Mouse (Mus musculus): Measurements from ENCODE around the gene Klf8. TPM values are rescaled to one million over a fixed set of nuclear protein-coding genes. Genes with fewer than 3 reads are reported as not detected.
"Not testable (repeated sequence)": the region's sequence is repeated elsewhere in the genome, so short reads cannot be mapped to it uniquely, and the experiment has no call there.

Gene Klf8
- polyA plus RNA-seq (2012; ENCODE audit: insufficient read depth, low replicate concordance): 0.34 and 6.1 TPM in 2 replicates

DNA sequence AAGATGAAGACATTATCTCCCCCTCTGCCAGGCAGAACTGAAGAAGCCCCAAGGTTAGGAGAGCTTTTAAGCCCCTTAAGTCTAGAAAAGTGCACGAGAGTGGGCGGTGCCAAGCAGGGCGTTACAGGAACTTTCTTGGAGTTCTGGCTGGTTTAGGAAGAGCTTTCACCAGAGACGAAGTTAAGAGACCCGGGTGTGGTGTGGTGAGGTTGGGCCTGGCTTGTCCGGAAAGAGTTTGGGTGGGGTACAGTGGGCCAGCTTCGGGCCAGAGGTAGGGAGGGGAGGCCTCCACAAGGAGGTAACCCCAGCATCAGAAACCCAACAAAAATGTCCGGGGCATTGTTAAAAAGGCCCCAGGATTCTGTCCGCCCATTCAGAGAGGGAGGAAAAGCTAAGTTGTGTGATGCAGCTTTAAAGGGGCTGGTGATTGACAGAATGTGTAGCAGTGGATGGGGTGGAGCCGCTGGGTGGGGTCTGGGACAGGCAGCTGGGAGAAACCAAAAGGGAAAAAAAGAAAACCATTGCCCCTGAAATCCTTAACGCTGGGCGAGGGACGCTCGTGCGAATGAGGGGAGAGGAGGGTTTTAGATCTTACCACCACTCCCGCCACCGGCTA, at the start of gene Klf8:
Gene Klf8, plus strand, starts transcription at position 163 of the 616 bp plus-strand sequence.
- peaks cover 6% of the 10 kb centered on the region; the same call in 1 of the 2 replicates for H3K4me1 ChIP-seq
- H3K36me3 ChIP-seq (replicated peaks; ENCODE audit: low read length): no peaks in the 10 kb centered on the region
- H3K9me3 ChIP-seq: no peaks in the 10 kb centered on the region
- TF ChIP-seq FLI1 (IDR thresholded peaks at IDR 0.05; ENCODE audit: low read length) (no peak), GATA1 (IDR thresholded peaks at IDR 0.05; ENCODE audit: borderline replicate concordance, low read length) (no peak)
- H3K27me3 ChIP-seq (replicated peaks): peaks cover 5% of the 10 kb centered on the region
- H3K4me3 ChIP-seq (replicated peaks): peak within 1 kb of the TSS; percentile 93

DNA sequence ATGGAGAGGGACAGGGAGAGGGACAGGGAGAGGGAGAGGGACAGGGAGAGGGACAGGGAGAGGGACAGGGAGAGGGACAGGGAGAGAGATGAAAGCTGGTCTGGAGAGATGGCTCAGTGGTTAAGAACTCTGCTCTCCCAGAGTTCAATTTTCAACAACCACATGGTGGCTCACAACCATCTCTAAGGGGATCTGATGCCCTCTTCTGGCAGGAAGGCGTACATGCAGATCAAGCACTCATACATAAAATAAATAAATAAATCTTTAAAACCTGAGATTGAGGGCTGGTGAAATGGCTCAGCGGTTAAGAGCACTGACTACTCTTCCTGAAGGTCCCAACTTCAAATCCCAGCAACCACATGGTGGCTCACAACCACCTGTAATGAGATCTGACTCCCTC, 38.1 kb upstream of the Klf8 start:
- not testable (repeated sequence) for H3K4me3 ChIP-seq (replicated peaks)

DNA sequence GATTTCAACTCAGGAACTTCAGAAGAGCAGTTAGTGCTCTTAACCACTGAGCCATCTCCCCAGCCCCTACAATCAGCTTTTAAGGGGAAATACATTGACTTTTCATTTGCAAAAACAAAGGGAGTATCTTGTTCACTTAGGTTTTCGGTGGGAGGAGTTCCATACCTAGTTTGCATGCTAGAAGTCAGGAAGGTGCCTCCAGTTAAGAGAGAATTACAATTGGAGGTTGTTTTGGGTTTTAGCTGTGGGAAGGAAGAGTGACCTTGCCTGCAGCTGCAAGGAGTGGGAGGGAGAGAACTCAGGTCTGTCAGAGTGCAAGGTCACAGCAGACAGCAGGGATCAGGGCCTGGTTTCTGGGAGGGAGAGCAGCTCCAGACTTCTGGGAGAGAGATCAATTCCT, 26.2 kb upstream of the Klf8 start:
- TF ChIP-seq GATA1 (IDR thresholded peaks at IDR 0.05; ENCODE audit: borderline replicate concordance, low read length) (no peak), FLI1 (IDR thresholded peaks at IDR 0.05; ENCODE audit: low read length) (no peak)
- H3K4me1 ChIP-seq: no peaks in the 10 kb centered on the region
- no peak overlapping the region for H3K4me3 ChIP-seq (replicated peaks)
- H3K36me3 ChIP-seq (replicated peaks; ENCODE audit: low read length): no peaks in the 10 kb centered on the region
- H3K9me3 ChIP-seq: no peaks in the 10 kb centered on the region
- no peaks in the 10 kb centered on the region for H3K27me3 ChIP-seq (replicated peaks)

More for the DNA sequence above, 38.1 kb upstream of the Klf8 start:
- not testable (repeated sequence) for H3K9me3 ChIP-seq; H3K36me3 ChIP-seq (replicated peaks; ENCODE audit: low read length); H3K27me3 ChIP-seq (replicated peaks); H3K4me1 ChIP-seq

DNA sequence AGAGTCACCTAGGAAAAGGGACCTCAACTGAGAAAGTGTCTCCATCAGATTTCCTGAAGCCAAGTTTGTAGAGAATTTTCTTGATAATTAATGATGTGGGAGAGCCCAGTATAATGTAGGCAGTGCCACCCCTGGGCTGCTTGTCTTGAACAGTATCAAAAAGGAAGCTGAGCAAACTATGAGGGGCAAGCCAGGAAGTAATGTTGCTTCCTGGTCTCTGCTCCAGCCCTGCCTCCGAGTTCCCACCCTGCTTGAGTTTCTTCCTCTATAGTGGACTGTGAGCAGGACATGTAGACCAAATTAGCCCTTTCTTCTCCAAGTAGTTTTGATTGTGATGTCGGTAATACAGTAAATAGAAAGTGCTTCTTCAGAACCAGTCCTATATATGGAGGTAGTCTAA, 6.0 kb upstream of the Klf8 start:
- no peaks in the 10 kb centered on the region for H3K36me3 ChIP-seq (replicated peaks; ENCODE audit: low read length)
- TF ChIP-seq GATA1 (IDR thresholded peaks at IDR 0.05; ENCODE audit: borderline replicate concordance, low read length) (no peak), FLI1 (IDR thresholded peaks at IDR 0.05; ENCODE audit: low read length) (no peak)
- H3K27me3 ChIP-seq (replicated peaks): peaks cover 3% of the 10 kb centered on the region
- no peak overlapping the region for H3K4me3 ChIP-seq (replicated peaks)
- H3K9me3 ChIP-seq: no peaks in the 10 kb centered on the region
- H3K4me1 ChIP-seq: no peaks in the 10 kb centered on the region; the same call in 1 of the 2 replicates

DNA sequence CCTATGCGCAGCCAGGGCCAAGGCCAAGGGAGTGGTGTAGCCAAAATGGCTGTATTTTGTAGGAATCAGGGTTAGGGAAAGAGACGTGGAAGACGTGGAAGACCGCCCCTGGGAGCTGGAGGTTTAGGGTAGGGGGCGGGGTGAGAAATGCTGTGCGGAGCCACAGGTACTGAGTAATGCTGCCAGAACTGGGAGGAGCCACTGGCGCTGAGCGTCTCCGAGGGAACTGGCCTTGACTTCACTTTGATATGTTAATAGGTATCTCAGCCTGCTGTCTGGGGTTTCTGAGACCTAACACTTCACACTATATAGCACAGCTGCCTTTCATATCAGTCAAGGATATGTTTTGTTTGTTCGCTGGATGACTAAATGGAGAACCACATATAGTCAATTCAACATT, 4.0 kb upstream of the Klf8 start:
- H3K9me3 ChIP-seq: no peaks in the 10 kb centered on the region
- peaks cover 3% of the 10 kb centered on the region for H3K27me3 ChIP-seq (replicated peaks)
- H3K4me3 ChIP-seq (replicated peaks): no peak overlapping the region
- peaks cover under 1% of the 10 kb centered on the region; the same call in 1 of the 2 replicates for H3K4me1 ChIP-seq
- no peaks in the 10 kb centered on the region for H3K36me3 ChIP-seq (replicated peaks; ENCODE audit: low read length)
- TF ChIP-seq GATA1 (IDR thresholded peaks at IDR 0.05; ENCODE audit: borderline replicate concordance, low read length) (no peak), FLI1 (IDR thresholded peaks at IDR 0.05; ENCODE audit: low read length) (no peak)

DNA sequence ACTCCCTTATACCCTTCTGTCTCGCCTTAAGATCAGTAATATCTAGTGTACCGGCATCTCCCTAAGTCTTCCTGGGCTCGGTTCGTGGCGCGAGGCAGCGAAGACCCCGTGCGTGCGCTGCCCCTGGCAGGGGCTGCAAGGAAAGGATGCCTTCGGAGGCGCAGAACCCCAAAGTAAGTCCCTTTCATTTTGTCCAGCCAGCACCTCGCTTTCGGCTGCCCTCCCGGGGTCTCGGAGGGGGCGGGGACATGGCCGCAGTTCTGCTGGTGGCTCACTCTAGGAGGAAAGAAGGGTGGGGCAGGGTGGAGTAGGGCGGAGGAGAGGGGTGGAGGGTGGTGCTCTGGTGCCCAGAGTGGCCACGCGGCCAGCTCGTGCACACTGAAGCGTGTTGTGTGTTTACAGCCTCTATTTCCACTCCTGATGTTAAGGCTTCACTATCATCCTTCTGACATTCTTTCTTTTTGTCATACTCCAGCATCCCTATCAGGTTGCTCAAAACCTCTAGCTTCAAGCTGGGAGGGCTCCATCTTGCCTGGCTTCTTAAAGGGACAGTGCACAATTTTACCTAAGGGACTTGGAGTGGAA, 746 bp downstream of the Klf8 start:
- TF ChIP-seq FLI1 (IDR thresholded peaks at IDR 0.05; ENCODE audit: low read length) (no peak), GATA1 (IDR thresholded peaks at IDR 0.05; ENCODE audit: borderline replicate concordance, low read length) (no peak)
- Histone ChIP-seq H3K27me3 (replicated peaks) (peaks cover 5% of the 10 kb centered on the region), H3K9me3 (no peaks in the 10 kb centered on the region), H3K4me3 (replicated peaks) (peak overlapping the region; percentile 93), H3K36me3 (replicated peaks; ENCODE audit: low read length) (no peaks in the 10 kb centered on the region), H3K4me1 (peaks cover 6% of the 10 kb centered on the region; the same call in 1 of the 2 replicates)

DNA sequence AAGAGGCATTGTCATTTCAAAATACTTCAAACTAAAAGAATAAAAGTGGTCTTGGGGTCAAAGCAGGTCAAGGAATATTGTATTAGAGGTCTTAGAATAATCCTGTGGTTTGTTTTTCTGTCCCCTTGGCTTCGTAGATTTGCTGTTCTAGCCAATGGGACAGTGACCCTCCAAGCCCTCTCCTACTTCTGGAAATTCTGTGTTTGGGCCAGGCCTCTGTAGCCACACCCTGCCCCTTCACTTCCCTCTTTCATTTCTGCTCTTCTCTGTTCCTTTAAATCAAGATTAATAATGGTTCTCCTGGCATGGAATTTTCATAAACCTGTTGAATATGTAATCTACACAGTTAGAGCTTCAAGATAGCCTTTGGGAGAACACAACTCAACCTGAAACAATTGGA, 17.0 kb downstream of the Klf8 start:
- Histone ChIP-seq H3K27me3 (replicated peaks) (peaks cover 3% of the 10 kb centered on the region), H3K9me3 (no peaks in the 10 kb centered on the region), H3K36me3 (replicated peaks; ENCODE audit: low read length) (no peaks in the 10 kb centered on the region), H3K4me3 (replicated peaks) (no peak overlapping the region), H3K4me1 (no peaks in the 10 kb centered on the region)
- TF ChIP-seq FLI1 (IDR thresholded peaks at IDR 0.05; ENCODE audit: low read length) (no peak), GATA1 (IDR thresholded peaks at IDR 0.05; ENCODE audit: borderline replicate concordance, low read length) (no peak)

DNA sequence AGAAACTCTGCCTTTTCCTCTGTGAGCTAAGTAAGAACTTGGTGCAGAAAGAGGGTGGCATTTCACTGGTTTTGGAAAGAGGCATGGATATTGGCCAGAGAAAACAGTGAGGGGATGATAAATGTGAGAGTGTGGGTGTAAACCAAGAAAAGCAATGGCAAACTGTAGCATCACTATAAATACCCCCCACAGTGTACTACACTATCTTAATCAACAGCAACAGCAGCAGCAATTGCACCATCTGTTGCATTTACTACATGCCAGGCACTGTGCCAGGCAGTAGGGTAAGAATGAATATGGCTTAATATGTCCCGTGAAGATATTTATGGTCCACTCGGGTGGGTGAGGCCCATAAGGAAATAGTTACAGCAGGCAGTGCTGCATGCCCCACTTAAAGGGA, 18.2 kb downstream of the Klf8 start:
- Histone ChIP-seq H3K4me1 (no peaks in the 10 kb centered on the region), H3K36me3 (replicated peaks; ENCODE audit: low read length) (no peaks in the 10 kb centered on the region), H3K27me3 (replicated peaks) (peaks cover 3% of the 10 kb centered on the region), H3K9me3 (no peaks in the 10 kb centered on the region), H3K4me3 (replicated peaks) (no peak overlapping the region)
- TF ChIP-seq FLI1 (IDR thresholded peaks at IDR 0.05; ENCODE audit: low read length): no peak
- TF ChIP-seq GATA1 (IDR thresholded peaks at IDR 0.05; ENCODE audit: borderline replicate concordance, low read length): no peak

DNA sequence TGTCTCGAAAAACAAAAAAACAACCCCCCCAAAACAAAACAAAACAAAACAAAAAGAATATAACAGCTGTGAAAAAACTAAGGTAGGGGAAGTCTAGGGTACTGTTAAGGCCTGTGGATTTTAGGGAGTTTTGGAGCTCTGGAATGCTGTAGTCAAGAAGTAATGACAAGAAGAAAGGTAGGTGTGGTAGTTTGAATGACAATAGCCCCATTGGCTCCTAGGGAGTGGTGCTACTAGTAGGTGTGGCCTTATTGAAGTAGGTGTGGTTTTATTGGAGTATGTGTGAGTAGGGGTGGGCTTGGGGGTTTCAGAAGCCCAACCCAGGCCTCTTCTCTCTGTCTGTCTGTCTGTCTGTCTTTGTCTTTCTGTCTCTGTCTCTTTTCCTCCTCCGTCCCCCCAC, 44.9 kb downstream of the Klf8 start:
- Histone ChIP-seq H3K4me3 (replicated peaks) (no peak overlapping the region), H3K27me3 (replicated peaks) (no peaks in the 10 kb centered on the region), H3K9me3 (no peaks in the 10 kb centered on the region), H3K4me1 (peaks cover 3% of the 10 kb centered on the region; the same call in 1 of the 2 replicates), H3K36me3 (replicated peaks; ENCODE audit: low read length) (no peaks in the 10 kb centered on the region)
- TF ChIP-seq GATA1 (IDR thresholded peaks at IDR 0.05; ENCODE audit: borderline replicate concordance, low read length) (no peak), FLI1 (IDR thresholded peaks at IDR 0.05; ENCODE audit: low read length) (no peak)

DNA sequence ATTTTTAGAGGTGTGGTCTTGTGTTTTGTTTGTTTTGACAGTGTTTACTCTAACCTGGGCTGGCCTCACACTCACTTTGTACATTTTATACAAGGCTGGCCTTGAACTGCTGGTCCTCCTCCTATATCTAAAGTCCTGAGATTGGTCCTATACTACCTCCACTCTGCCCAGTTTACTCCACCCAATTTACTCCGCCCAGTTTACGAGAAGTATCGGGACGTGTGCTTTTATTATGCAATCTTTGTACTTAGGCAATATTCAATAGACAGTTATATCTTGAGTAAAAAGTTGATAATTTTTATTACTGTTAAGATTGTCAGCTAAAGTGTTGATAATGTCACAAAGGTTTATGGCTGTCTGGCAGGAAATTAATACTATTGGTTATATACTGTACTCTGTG, 74.1 kb downstream of the Klf8 start:
- H3K36me3 ChIP-seq (replicated peaks; ENCODE audit: low read length): no peaks in the 10 kb centered on the region
- H3K4me3 ChIP-seq (replicated peaks): no peak overlapping the region
- peaks cover 2% of the 10 kb centered on the region for H3K27me3 ChIP-seq (replicated peaks)
- no peaks in the 10 kb centered on the region for H3K9me3 ChIP-seq
- no peaks in the 10 kb centered on the region for H3K4me1 ChIP-seq
- no peak for TF ChIP-seq FLI1 (IDR thresholded peaks at IDR 0.05; ENCODE audit: low read length)
- no peak for TF ChIP-seq GATA1 (IDR thresholded peaks at IDR 0.05; ENCODE audit: borderline replicate concordance, low read length)
